13 mouse cellular contexts compared by ENCODE assay signal in the genomic region with DNA sequence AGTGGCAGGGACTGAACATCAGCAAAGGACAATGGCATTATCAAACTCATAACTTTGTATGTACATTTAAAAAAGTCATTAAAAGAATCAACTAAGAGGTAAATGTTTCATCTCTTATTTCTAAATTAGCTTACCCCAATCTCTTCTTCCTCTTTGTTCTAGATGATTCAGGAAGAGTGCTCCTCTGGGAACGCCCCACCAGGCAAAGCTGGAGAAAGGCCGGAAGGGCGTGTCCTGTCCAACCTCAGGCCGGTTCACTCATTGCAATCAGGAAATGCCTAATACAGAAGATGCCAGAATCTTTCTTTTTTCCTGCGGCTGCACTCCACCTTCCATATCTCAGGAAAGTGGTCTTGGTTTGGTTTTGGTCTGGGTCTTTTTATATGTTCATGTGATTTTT. TPM values are rescaled to one million over a fixed set of nuclear protein-coding genes. Genes with fewer than 3 reads are reported as not detected.
DNase-seq lines count a peak whose midpoint lies in the region; ATAC-seq and TF ChIP-seq lines count a peak whose summit lies in the region.
"Had no signal": no experiment of that assay in that cellular context is flagged by ENCODE, and none has a peak within 500 bp of the region (broad histone marks: within the 10 kb centered on the region; RNA-seq: fewer than 3 reads in every experiment).

No protein-coding gene starts in this region.

- H3K4me1 ChIP-seq in lung, adult 2 months (ENCODE audit: control insufficient read depth, insufficient read depth, low read length), result peaks cover 5% of the 10 kb centered on the region
- no peaks in the 10 kb centered on the region for H3K4me1 ChIP-seq in forebrain, embryonic 10.5 days
- H3K4me1 ChIP-seq: forebrain, embryonic 12.5 days had no signal

- intact Hi-C loops in heart, postnatal 10 days (cut with DNase I), result no loop called here

- no peaks in the 10 kb centered on the region for H3K36me3 ChIP-seq in forebrain, embryonic 10.5 days (replicated peaks)
- H3K36me3 ChIP-seq: forebrain, embryonic 12.5 days; lung, embryonic 15.5 days had no signal

- TF ChIP-seq POLR2A in lung, adult 2 months (IDR thresholded peaks at IDR 0.05; ENCODE audit: borderline replicate concordance, extremely low read depth, low read depth, low read length), result no peak

- no peak for ATAC-seq in activated CD4-positive, CD25-positive, alpha-beta regulatory T cell, adult 4 months
- ATAC-seq: intestine, embryonic 16.5 days had no signal

- H3K27me3 ChIP-seq in forebrain, embryonic 10.5 days (ENCODE audit: poor library complexity, severe bottlenecking), result no peaks in the 10 kb centered on the region
- H3K27me3 ChIP-seq: forebrain, embryonic 12.5 days; lung, embryonic 15.5 days had no signal

- H3K4me3 ChIP-seq in lung, adult 2 months (replicated peaks; ENCODE audit: extremely low read depth, low read depth, low read length), result peak overlapping the region; percentile 16
- no peak overlapping the region for H3K4me3 ChIP-seq in forebrain, embryonic 10.5 days
- H3K4me3 ChIP-seq: forebrain, embryonic 12.5 days; lung, embryonic 15.5 days had no signal

- H3K27ac ChIP-seq in forebrain, embryonic 10.5 days, result no peak overlapping the region
- H3K27ac ChIP-seq: forebrain, embryonic 12.5 days; lung, embryonic 15.5 days had no signal

- 38% methylated on average over 5 of the region's 5 CpGs for WGBS in lung, adult 2 months
- WGBS in forebrain, embryonic 10.5 days, result 90% methylated on average over 5 of the region's 5 CpGs

- no peak for TF ChIP-seq CTCF in lung, adult 2 months (IDR thresholded peaks at IDR 0.05; ENCODE audit: insufficient read depth, low read length)

- DNase-seq in adrenal gland, adult 2 months, result peak; percentile 45
- no peak for DNase-seq in adrenal gland, adult 8-10 months
- DNase-seq in ES-CJ7 (ENCODE audit: low read depth, low spot score), result peak; percentile 44
- DNase-seq in heart, postnatal 10 days, result peak; percentile 66 to 74
- DNase-seq in lung, adult 2 months, result no peak
- no peak for DNase-seq in left cerebral cortex, adult 9 months (ENCODE audit: low spot score in 2 of 2)
- no peak for DNase-seq in forebrain, embryonic 10.5 days (ENCODE audit: extremely low spot score, low spot score)
- DNase-seq: left cerebral cortex, postnatal 4 days; thymus, postnatal 4 days had no signal

- no peaks in the 10 kb centered on the region for H3K9me3 ChIP-seq in forebrain, embryonic 10.5 days
- H3K9me3 ChIP-seq: forebrain, embryonic 12.5 days; lung, embryonic 15.5 days had no signal

RNA-seq across cellular contexts. Expression of gene Sptbn1, which starts 11.3 kb away (rescaled TPM):
- total RNA-seq in adrenal gland, adult 2 months (2021), result 100 to 1,000 TPM; 249 to 315 TPM
- 40.5 and 53.8 TPM in 2 replicates for polyA plus RNA-seq in adrenal gland, adult 2 months (2012; rRNA removed)
- total RNA-seq in adrenal gland, adult 8-10 months (2022), result 100 to 1,000 TPM; 290 to 336 (median 317) TPM
- 100 to 1,000 TPM; 571 to 593 TPM for total RNA-seq in heart, postnatal 10 days (2021)
- 222 and 294 TPM in 2 replicates for polyA plus RNA-seq in lung, adult 2 months (2012; rRNA removed)
- 10 to 100 TPM; 96.3 to 98.1 TPM for polyA plus RNA-seq in activated CD4-positive, CD25-positive, alpha-beta regulatory T cell, adult 4 months (2017; shearing (Covaris generic))
- polyA plus RNA-seq in forebrain, embryonic 10.5 days (2016; fragmentation: Nextera tagmentation; extraction: Ambion mirVana), result 57.3 and 59.4 TPM in 2 replicates

Comparison
In these comparisons a context has a peak if more than half of its experiments do, and no peak if none do; other contexts are left out.
1. DNase-seq: peak in adrenal gland, adult 2 months (single experiment), ES-CJ7 (single experiment) and heart, postnatal 10 days (2 of 2); none in adrenal gland, adult 8-10 months (single experiment), lung, adult 2 months (single experiment), left cerebral cortex, adult 9 months (0 of 2) and forebrain, embryonic 10.5 days (single experiment).